Mouse (Mus musculus) intestine, embryonic 14.5 days (tissue): ENCODE data around the gene Asap3. TPM values are rescaled to one million over a fixed set of nuclear protein-coding genes. Genes with fewer than 3 reads are reported as not detected.

Source experiments
- polyA plus RNA-seq: library from polyadenylated mRNA; unstranded; fragments of >200 nt; fragmentation: Nextera tagmentation; extraction: Ambion mirVana; gene quantifications from 2 replicates; pipeline ENCODE4 v1.2.1, GENCODE M21; 2014

The Asap3 gene
- polyA plus RNA-seq, 1 experiment from 2014 or later = 4.6 TPM

Other genes with a start within 250 kb of the Asap3 start
- gene Gale, start 242.6 kb upstream of the Asap3 start, polyA plus RNA-seq = 50.1 and 62.2 TPM in 2 replicates
- 109 and 111 TPM in 2 replicates for gene Lypla2, start 233.7 kb upstream of the Asap3 start, polyA plus RNA-seq
- gene Pithd1, start 219.1 kb upstream of the Asap3 start, polyA plus RNA-seq = 46.5 and 50.1 TPM in 2 replicates
- 42.3 and 44.0 TPM in 2 replicates for gene Eloa, start 184.6 kb upstream of the Asap3 start, polyA plus RNA-seq
- gene Rpl11, start 152.9 kb upstream of the Asap3 start, polyA plus RNA-seq = 575 and 596 TPM in 2 replicates
- 325 and 351 TPM in 2 replicates for gene Id3, start 62.9 kb upstream of the Asap3 start, polyA plus RNA-seq
- gene E2f2, start 34.0 kb upstream of the Asap3 start, polyA plus RNA-seq = 4.1 and 5.0 TPM in 2 replicates
- 18.7 and 19.1 TPM in 2 replicates for gene Tcea3, start 41.4 kb downstream of the Asap3 start, polyA plus RNA-seq
- gene Zfp46, start 78.3 kb downstream of the Asap3 start, polyA plus RNA-seq = 19.0 and 25.4 TPM in 2 replicates
- 128 and 143 TPM in 2 replicates for gene Hnrnpr, start 104.6 kb downstream of the Asap3 start, polyA plus RNA-seq
- 0.12 and 0.16 TPM in 2 replicates for gene Htr1d, start 217.2 kb downstream of the Asap3 start, polyA plus RNA-seq